Mouse (Mus musculus): ENCODE data around the gene Pus3.
A peak's percentile ranks its signal among the peaks of the same experiment; 100 is the strongest.

Gene Pus3

DNA sequence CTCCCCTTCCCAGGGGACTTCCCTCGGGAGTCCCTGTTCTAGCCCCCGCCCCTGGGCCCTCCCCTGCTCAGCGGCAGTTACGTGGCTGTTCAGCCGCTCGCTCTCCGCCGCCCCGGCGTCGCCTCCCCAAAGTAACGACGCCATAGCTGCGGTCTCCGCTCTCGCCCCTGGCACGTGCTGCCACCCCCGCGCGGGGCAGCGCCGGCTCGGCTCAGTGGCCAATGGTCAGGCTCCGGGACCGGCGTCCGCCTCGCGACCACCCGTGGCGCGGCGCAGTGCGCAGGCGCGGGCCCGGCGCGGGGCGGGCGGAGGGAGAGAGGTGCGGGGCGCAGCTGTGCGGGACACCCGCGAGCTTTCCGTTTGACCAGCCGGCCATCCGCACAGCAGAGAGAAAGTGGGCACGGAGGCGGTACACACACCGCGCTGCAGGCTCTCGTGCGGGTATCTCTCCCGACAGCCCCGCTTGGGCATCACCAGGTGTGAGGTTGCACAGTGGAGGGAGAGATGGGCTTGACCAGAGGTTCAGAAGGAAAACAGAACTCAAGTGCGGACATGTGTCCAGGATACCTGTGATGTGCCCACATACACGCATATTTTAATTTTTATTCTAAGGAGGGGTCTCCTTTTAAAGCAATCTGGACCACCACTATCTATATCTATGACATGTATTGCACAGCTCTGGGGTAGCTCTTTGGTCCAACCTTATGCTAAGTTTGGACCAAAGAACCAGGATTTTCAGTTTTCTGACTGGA is at the start of gene Pus3, which contains the start of gene Ddx25:
Gene Pus3, plus strand, starts transcription at position 339 of the 752 bp plus-strand sequence.
Gene Ddx25, minus strand, starts transcription at position 272 of the 752 bp plus-strand sequence.
- peak; percentile 43 to 54 for DNase-seq

DNA sequence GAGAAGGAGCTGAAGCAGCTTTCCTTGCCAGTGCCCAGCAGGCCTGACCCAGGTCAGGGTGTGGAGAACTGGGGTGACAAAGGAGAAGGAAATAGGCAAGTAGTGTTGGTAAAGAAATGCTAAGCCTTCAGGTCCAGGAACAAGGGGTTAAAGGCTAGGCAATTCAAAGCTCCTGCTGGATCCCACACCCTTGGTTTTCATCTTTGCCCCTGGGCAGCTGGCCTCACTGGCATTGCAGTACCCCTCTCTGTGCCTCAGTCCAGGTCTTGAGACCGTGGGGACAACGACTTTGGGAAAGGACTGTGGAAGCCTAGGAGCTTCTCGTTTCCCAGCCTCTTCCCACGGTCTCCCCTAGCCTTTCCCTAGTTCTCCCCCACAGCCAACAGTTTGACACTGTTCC is 44.5 kb upstream of the Pus3 start:
- no peak for DNase-seq

- no peak for DNase-seq
These were observed 42.2 kb upstream of the Pus3 start for GRCm38 (mm10) chr9:35516182-35516581.

- no peak for DNase-seq
These were observed 41.7 kb upstream of the Pus3 start for GRCm38 (mm10) chr9:35516711-35517110.

DNA sequence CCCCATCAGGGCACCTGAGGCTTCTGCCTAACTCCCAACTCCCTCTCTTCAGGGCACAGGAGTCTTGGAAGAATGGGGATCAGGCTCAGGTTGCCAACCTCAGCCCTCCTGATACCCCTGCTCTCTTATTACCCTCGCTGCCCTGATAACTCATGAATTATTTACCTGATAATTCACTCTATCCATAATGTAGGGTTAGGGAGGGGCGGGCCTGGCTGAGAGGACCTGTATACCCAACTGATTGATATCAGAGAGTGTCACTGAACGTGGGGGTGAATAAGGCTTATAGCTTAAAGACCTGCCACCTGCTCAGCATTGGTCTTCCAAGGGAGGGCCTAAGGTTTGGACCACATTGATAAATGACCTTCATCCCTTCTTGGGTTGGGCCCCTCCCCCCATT is 40.2 kb upstream of the Pus3 start, which contains the start of gene Gm1113:
Gene Gm1113, minus strand, starts transcription at position 101 of the 400 bp plus-strand sequence.
- DNase-seq, result no peak

DNA sequence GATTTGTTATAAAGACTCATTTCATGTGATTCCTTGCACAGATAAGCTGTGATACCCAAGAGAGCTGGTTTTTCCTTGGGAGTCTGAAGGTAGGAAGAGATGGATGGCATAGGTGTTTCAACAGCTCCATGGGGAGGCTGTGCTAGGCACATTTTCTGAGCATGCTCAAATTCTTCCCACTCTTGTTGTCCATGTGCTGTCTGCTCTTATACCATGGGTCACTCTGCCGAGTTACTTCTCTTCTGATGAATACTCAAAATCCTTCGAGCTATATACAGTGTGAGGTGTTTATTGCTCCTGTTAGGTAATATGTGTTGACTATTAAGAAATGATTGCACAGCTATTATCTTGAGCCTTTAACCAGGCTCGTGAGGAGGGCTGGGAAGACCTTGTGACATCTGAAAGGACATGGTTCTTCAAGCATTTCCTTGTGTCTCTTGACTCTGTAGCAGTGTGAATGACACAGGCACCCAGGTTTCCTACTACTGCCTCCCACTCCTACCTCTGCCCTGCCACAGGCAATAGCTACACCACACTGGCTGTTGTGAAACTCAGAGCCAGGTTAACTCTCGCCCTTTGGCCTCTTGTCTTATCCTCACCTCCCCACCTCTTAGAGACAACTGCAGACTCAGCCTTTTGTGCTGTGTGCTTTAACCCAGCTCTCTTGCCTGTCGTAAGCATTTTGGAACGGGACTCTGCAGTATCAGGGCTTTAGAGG is 37.6 kb upstream of the Pus3 start:
- DNase-seq, result no peak

DNA sequence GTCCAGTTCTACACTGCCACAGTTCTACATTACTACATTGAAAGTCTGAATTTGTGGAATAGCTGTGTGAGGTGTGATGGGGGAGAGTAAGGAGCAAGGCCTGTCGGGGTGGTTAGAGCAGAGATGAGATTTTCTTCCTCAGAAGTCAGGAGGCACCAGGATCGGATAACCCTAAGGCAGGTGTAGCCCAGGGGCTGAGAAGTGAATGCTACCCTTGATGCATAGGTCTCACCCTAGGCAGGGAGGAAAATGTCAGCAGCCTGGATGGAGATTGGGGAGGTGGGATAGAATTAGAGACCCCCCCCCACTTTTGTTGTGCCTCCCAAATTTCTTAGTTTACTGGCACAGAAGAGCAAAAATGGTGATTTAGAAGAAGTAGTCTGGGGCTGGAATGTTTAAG is 36.2 kb upstream of the Pus3 start:
- DNase-seq, result no peak

GRCm38 (mm10) chr9:35522821-35523515 is 35.4 kb upstream of the Pus3 start:
- DNase-seq, result no peak

- DNase-seq, result no peak
These were observed 34.9 kb upstream of the Pus3 start for GRCm38 (mm10) chr9:35523541-35523940.

GRCm38 (mm10) chr9:35523941-35524411 is 34.4 kb upstream of the Pus3 start:
- peak; percentile 52 to 53 for DNase-seq

DNA sequence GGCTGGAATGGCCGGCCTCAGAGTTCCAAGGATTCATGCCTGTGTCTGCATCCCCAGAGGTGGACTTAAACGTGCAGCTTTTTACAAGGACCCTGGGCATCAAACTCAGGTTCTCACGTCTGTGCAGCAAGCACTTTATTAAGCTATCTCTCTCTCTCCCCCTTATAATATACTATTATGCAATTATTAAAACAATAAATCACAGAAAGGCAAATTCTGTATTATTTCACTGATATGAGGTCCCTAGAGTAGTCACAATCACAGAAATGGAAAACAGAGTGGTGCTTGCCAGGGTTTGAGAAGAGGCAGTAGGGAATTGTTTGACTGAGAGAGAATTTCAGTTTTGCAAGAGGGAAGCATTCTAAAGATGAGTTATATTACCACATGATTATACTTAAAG is 29.3 kb upstream of the Pus3 start:
- no peak for DNase-seq

- no peak for DNase-seq
These were observed 28.6 kb upstream of the Pus3 start for GRCm38 (mm10) chr9:35529796-35530195.

- DNase-seq, result no peak
These were observed 25.1 kb upstream of the Pus3 start for GRCm38 (mm10) chr9:35533266-35533665.

DNA sequence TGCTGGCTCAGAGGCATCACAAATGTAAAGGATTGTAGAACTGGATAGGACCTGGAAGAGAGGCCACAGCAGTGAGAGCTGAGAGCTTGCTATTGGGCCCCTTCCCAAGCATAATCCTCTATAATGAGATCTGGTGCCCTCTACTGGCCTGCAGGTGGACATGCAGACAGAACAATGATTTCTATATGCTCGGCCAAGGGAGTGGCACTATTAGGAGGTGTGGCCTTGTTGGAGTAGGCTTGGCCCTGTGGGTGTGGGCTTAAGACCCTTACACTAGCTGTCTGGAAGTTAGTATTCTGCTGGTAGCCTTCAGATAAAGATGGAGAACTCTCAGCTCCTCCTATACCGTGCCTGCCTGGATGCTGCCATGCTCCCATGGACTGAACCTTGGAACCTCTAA is 23.3 kb upstream of the Pus3 start:
- peak in 1 of 2 experiments; percentile 15 for DNase-seq

DNA sequence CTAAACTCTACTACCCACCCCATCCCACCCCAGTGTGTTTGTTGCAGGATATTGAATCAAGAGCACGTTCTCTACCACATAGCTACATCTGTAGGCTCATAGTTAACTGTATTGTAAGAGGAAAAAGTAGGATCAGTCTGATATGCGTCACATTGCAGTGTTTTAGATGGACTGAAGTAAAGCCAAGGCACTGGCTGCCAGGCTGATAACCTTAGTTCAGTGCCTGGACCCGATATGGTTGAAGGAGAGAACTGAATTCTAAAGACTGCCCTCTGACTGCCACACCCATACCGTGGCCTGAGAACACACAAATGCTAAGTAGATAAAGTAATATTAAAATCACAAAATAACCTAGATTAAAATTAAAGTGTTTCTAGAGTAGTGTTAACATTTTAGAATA is 22.5 kb upstream of the Pus3 start:
- no peak for DNase-seq

- no peak for DNase-seq
These were observed 19.2 kb upstream of the Pus3 start for GRCm38 (mm10) chr9:35539001-35539750.

GRCm38 (mm10) chr9:35541024-35541423 is 17.4 kb upstream of the Pus3 start:
- no peak for DNase-seq

DNA sequence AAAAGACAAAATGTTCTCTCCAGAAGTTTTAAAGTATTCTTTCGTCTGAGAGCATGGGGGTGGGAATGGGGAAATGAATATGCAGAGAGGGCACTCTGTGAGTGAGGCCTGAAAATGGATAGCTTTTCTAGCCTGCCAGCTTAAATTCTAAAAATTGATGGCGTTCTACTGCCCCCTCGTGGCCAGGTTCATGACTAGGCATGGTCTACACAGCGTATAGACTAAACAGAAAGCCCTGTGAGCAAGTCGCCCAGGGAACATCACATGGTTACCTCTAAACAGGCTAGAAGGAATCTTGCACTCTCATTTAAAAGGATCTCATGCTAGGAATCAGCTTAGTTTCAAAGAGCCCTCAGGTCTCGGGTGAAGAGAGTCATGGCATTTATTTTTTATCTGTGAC is 16.9 kb upstream of the Pus3 start:
- DNase-seq, result peak; percentile 58 to 73

- no peak for DNase-seq
These were observed 16.5 kb upstream of the Pus3 start for GRCm38 (mm10) chr9:35541941-35542340.

- DNase-seq, result no peak
These were observed 15.1 kb upstream of the Pus3 start for GRCm38 (mm10) chr9:35543099-35543860.

- DNase-seq, result no peak
These were observed 13.7 kb upstream of the Pus3 start for GRCm38 (mm10) chr9:35544666-35545065.

DNA sequence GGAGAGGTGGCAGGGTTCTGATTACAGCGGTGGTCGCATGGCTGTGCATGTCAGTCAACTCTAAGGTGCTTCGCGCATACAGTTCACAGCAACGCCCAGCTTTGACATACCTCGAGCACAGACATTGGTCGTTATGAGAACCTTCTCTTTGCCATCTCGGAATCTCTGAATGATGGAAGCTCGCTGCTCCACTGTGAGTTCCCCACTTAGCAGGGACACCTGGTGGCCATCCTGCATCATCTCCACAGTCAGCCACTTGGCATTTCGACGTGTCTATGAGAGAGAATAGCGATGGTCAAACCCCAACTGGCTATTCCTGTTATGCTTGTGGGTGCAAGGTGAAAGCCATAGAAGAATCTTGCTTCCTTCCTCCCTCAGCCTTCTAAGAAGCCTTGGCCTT is 12.7 kb upstream of the Pus3 start:
- no peak for DNase-seq
